Mouse (Mus musculus) mature B cell (primary cell): ENCODE results near the gene Eya4.

ENCODE experiments used
- in situ Hi-C: fragments of 300-500 bp; cut with MboI; formaldehyde crosslinking; loops from 2 replicates; pipeline ENCODE4 v1.14.3; 2019

Eya4 gene

GRCm38 (mm10) chr10:23156866-23157625 lies 193.5 kb downstream of the Eya4 start:
- in situ Hi-C loops = no loop called here

- in situ Hi-C loops = no loop called here
Observed at GRCm38 (mm10) chr10:23150401-23150800, 200.2 kb downstream of the Eya4 start.

- in situ Hi-C loops = no loop called here
Observed at GRCm38 (mm10) chr10:23144616-23145015, 206.0 kb downstream of the Eya4 start.

- in situ Hi-C loops = no loop called here
Observed at GRCm38 (mm10) chr10:23127947-23128346, 222.6 kb downstream of the Eya4 start.

GRCm38 (mm10) chr10:23127151-23127550 lies 223.4 kb downstream of the Eya4 start:
- in situ Hi-C loops = no loop called here

GRCm38 (mm10) chr10:23126529-23126928 lies 224.1 kb downstream of the Eya4 start:
- in situ Hi-C loops = no loop called here

GRCm38 (mm10) chr10:23120437-23120836 lies 230.1 kb downstream of the Eya4 start:
- in situ Hi-C loops = no loop called here

- in situ Hi-C loops = no loop called here
Observed at GRCm38 (mm10) chr10:23116786-23117410, 233.7 kb downstream of the Eya4 start.

- in situ Hi-C loops = no loop called here
Observed at GRCm38 (mm10) chr10:23116063-23116462, 234.5 kb downstream of the Eya4 start.

GRCm38 (mm10) chr10:23115321-23115720 lies 235.3 kb downstream of the Eya4 start:
- in situ Hi-C loops = no loop called here

- in situ Hi-C loops = no loop called here
Observed at GRCm38 (mm10) chr10:23108122-23108521, 242.5 kb downstream of the Eya4 start.

GRCm38 (mm10) chr10:23092517-23092916 lies 258.1 kb downstream of the Eya4 start:
- in situ Hi-C loops = no loop called here

GRCm38 (mm10) chr10:23091552-23091951 lies 259.0 kb downstream of the Eya4 start:
- in situ Hi-C loops = no loop called here

- in situ Hi-C loops = no loop called here
Observed at GRCm38 (mm10) chr10:23090323-23090722, 260.3 kb downstream of the Eya4 start.

- in situ Hi-C loops = no loop called here
Observed at GRCm38 (mm10) chr10:23089271-23089670, 261.3 kb downstream of the Eya4 start.

GRCm38 (mm10) chr10:23088764-23089163 lies 261.8 kb downstream of the Eya4 start:
- in situ Hi-C loops = no loop called here

GRCm38 (mm10) chr10:23086352-23087215 lies 264.0 kb downstream of the Eya4 start:
- in situ Hi-C loops = no loop called here

GRCm38 (mm10) chr10:23081548-23081828 lies 269.1 kb downstream of the Eya4 start:
- in situ Hi-C loops = no loop called here

- in situ Hi-C loops = no loop called here
Observed at GRCm38 (mm10) chr10:23080749-23081547, 269.6 kb downstream of the Eya4 start.

GRCm38 (mm10) chr10:23076691-23077385 lies 273.7 kb downstream of the Eya4 start:
- in situ Hi-C loops = no loop called here

- in situ Hi-C loops = no loop called here
Observed at GRCm38 (mm10) chr10:23073431-23073830, 277.2 kb downstream of the Eya4 start.
